Mouse (Mus musculus): ENCODE measurements around the gene Enpp7. TPM values are rescaled to one million over a fixed set of nuclear protein-coding genes. Genes with fewer than 3 reads are reported as not detected.
A peak's percentile ranks its signal among the peaks of the same experiment; 100 is the strongest.

Gene Enpp7
- polyA plus RNA-seq, 2 experiments: not detected

DNA sequence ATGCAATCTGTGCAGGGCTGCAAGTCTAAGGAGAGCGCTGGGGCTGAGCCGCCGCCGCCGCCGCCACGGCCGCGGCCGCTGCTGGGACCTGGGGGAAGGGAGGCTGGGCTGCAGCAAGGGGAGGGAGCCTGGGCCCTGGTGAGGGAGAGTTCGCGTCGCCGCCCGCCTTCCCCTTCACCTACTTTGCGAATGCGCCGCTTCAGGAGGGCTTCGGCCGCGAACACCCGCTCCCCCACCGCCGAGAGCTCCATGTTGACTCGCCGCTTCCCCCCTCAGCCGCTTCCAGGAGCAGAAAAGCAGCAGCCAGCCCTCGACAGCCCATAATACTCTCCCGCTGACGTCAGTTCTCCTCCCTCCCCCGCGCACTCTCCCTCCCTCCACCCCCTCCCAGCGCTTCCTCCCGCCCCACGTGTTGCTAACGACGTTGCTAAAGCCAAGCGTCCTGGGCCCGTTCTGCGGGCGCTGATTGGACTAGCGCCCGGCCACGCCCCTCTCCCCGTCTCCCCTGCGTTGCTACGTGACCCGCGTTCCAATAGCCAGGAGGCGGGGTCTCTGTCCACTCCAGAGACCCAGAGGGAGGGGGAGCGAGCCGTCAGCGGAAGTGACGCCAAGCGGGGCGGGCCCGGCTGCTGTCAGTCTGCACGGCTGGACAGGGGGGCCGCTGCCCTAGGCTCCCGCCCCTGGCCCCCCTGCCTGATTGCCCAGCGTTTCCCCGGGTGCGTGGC lies 52.8 kb downstream of the Enpp7 start, which contains the start of gene Cbx8:
Gene Cbx8 (minus strand): TSS at position 370 of the 725 bp plus-strand sequence.
- no peak within 1 kb of the TSS for H3K27ac ChIP-seq
- peaks cover 0 to 8% of the 10 kb centered on the region in 2 experiments; a peak in 2 of 4 replicates for H3K4me1 ChIP-seq (replicated peaks; ENCODE audit: control insufficient read depth in 2 of 2, insufficient read depth in 2 of 2, low read length in 1 of 2)

DNA sequence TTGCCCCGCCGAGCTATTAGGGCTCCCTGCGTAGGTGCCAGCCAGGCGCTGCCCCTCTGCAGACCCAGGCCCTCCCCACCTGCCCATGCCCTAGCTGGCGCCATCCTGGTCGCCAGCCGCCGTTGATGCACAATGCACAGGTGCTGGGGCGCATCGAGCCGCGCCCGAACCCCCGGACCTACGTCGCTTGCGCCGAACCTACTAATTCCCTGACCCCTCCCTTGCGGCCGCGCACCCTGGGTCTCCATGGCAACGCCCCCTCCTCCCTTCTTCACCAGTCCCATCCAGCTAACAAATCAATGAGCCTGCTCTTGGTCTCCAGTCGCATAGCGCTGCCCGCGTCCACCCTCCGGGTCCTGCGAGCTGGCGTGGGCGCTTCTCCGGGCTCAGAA lies 53.3 kb downstream of the Enpp7 start:
- Histone ChIP-seq H3K36me3 (replicated peaks; ENCODE audit: control insufficient read depth, insufficient read depth, low read depth) (peaks cover 3% of the 10 kb centered on the region; the same call in 1 of the 2 replicates), H3K27me3 (ENCODE audit: control insufficient read depth, insufficient read depth, low read length) (peaks cover 94% of the 10 kb centered on the region), H3K4me2 (ENCODE audit: low read depth) (peak overlapping the region; percentile 82), H3K9me3 (ENCODE audit: control insufficient read depth, low read length) (no peaks in the 10 kb centered on the region), H3K27ac (no peak overlapping the region), H3K4me3 (ENCODE audit: insufficient read depth in 1 of 2, low read depth in 2 of 2, low read length in 2 of 2) (peak overlapping the region; percentile 49 to 63), H3K9ac (replicated peaks) (no peak overlapping the region), H3K4me1 (replicated peaks; ENCODE audit: control insufficient read depth in 2 of 2, insufficient read depth in 2 of 2, low read length in 1 of 2) (peaks cover 0 to 8% of the 10 kb centered on the region in 2 experiments; a peak in 2 of 4 replicates)
- under 1% methylated on average over 31 of the region's 31 CpGs for WGBS (ENCODE audit: insufficient replicate concordance)
- DNase-seq (ENCODE audit: low read depth in 3 of 3, low spot score in 3 of 3): no peak
- TF ChIP-seq EP300 (IDR thresholded peaks at IDR 0.05; ENCODE audit: low read depth): no peak
- no peak for TF ChIP-seq CTCF (IDR thresholded peaks at IDR 0.05; ENCODE audit: low read depth)
- ATAC-seq (ENCODE audit: insufficient read depth): peak; percentile 40

More for the DNA sequence above, 52.8 kb downstream of the Enpp7 start, which contains the start of gene Cbx8:
- H3K9ac ChIP-seq (replicated peaks): peak within 1 kb of the TSS; percentile 58
- H3K27me3 ChIP-seq (ENCODE audit: control insufficient read depth, insufficient read depth, low read length): peaks cover 94% of the 10 kb centered on the region
- DNase-seq (ENCODE audit: low read depth in 3 of 3, low spot score in 3 of 3): peak; percentile 89 to 91 (median 89)
- 1% methylated on average over 61 of the region's 63 CpGs for WGBS (ENCODE audit: insufficient replicate concordance)
- TF ChIP-seq CTCF (IDR thresholded peaks at IDR 0.05; ENCODE audit: low read depth) (no peak), EP300 (IDR thresholded peaks at IDR 0.05; ENCODE audit: low read depth) (no peak)
- peaks cover 3% of the 10 kb centered on the region; the same call in 1 of the 2 replicates for H3K36me3 ChIP-seq (replicated peaks; ENCODE audit: control insufficient read depth, insufficient read depth, low read depth)
- peak; percentile 90 for ATAC-seq (ENCODE audit: insufficient read depth)
- peak within 1 kb of the TSS; percentile 82 for H3K4me2 ChIP-seq (ENCODE audit: low read depth)
- H3K9me3 ChIP-seq (ENCODE audit: control insufficient read depth, low read length): no peaks in the 10 kb centered on the region
- peak within 1 kb of the TSS; percentile 63 to 72 for H3K4me3 ChIP-seq (ENCODE audit: insufficient read depth in 1 of 2, low read depth in 2 of 2, low read length in 2 of 2)

DNA sequence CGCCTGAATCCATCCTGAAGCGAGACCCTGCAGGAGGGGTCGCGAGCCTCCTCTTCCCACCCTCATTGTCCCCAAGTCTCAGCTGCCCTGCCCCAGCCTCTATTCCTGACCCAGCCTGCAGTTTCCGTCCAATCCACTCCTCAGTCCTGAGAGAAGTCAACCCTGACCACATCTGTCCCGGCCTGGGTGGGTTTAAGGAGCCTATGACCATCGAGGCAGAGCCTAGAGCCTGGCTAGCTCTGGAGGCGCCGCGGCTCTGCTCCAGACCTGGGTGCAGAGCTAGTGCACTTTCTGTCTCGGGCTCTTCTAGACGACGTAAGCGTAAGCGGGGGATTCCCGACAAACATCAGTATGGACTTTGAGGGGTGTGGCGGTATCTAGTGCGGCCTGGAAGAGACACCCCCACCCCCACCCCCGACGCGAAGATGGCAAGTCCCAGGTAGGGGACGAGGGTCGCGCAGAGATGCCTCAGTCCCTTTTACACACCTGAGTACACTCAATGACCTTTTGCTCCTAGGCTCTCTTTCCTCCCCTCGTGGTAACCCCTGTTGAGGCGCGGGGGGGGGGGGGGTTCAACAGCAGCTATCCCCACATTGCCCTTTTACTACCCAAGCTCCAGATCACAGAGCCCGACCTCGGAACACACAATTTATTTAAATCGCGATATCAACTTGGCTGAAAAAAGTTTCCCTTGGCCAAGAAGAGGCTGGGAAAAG lies 53.9 kb downstream of the Enpp7 start:
- Histone ChIP-seq H3K27ac (no peak overlapping the region), H3K27me3 (ENCODE audit: control insufficient read depth, insufficient read depth, low read length) (peaks cover 94% of the 10 kb centered on the region), H3K9ac (replicated peaks) (no peak overlapping the region), H3K4me2 (ENCODE audit: low read depth) (peak overlapping the region; percentile 82), H3K4me1 (replicated peaks; ENCODE audit: control insufficient read depth in 2 of 2, insufficient read depth in 2 of 2, low read length in 1 of 2) (peaks cover 3 to 8% of the 10 kb centered on the region in 2 experiments; a peak in 3 of 4 replicates), H3K4me3 (ENCODE audit: insufficient read depth in 1 of 2, low read depth in 2 of 2, low read length in 2 of 2) (peak overlapping the region in 1 of 2 experiments; percentile 63; a peak in 3 of 4 replicates), H3K9me3 (ENCODE audit: control insufficient read depth, low read length) (no peaks in the 10 kb centered on the region), H3K36me3 (replicated peaks; ENCODE audit: control insufficient read depth, insufficient read depth, low read depth) (peaks cover 3% of the 10 kb centered on the region; the same call in 1 of the 2 replicates)
- DNase-seq (ENCODE audit: low read depth in 3 of 3, low spot score in 3 of 3) (no peak), ATAC-seq (ENCODE audit: insufficient read depth) (no peak)
- 2% methylated on average over 31 of the region's 31 CpGs for WGBS (ENCODE audit: insufficient replicate concordance)
- TF ChIP-seq CTCF (IDR thresholded peaks at IDR 0.05; ENCODE audit: low read depth): no peak
- no peak for TF ChIP-seq EP300 (IDR thresholded peaks at IDR 0.05; ENCODE audit: low read depth)

Other genes starting within 250 kb of the Enpp7 start
- gene Rbfox3, start 76.6 kb upstream of the Enpp7 start, polyA plus RNA-seq (2012; rRNA removed): 0.17 and 0.18 TPM in 2 replicates
- gene Rbfox3, start 76.6 kb upstream of the Enpp7 start, polyA plus RNA-seq (2014; fragmentation: Nextera tagmentation; extraction: Ambion mirVana): 0.08 and 0.14 TPM in 2 replicates
- 1.4 and 1.7 TPM in 2 replicates for gene Cbx2, start 34.8 kb downstream of the Enpp7 start, polyA plus RNA-seq (2012; rRNA removed)
- 1.8 and 2.4 TPM in 2 replicates for gene Cbx2, start 34.8 kb downstream of the Enpp7 start, polyA plus RNA-seq (2014; fragmentation: Nextera tagmentation; extraction: Ambion mirVana)
- 0.64 and 0.95 TPM in 2 replicates for gene Cbx8, start 52.8 kb downstream of the Enpp7 start, polyA plus RNA-seq (2012; rRNA removed)
- 1.6 and 2.1 TPM in 2 replicates for gene Cbx8, start 52.8 kb downstream of the Enpp7 start, polyA plus RNA-seq (2014; fragmentation: Nextera tagmentation; extraction: Ambion mirVana)
- gene Cbx4, start 98.0 kb downstream of the Enpp7 start, polyA plus RNA-seq (2012; rRNA removed): 1.8 and 3.3 TPM in 2 replicates
- 1.6 and 2.0 TPM in 2 replicates for gene Cbx4, start 98.0 kb downstream of the Enpp7 start, polyA plus RNA-seq (2014; fragmentation: Nextera tagmentation; extraction: Ambion mirVana)
- 0.92 and 1.0 TPM in 2 replicates for gene Tbc1d16, start 240.3 kb downstream of the Enpp7 start, polyA plus RNA-seq (2012; rRNA removed)
- 0.58 and 0.76 TPM in 2 replicates for gene Tbc1d16, start 240.3 kb downstream of the Enpp7 start, polyA plus RNA-seq (2014; fragmentation: Nextera tagmentation; extraction: Ambion mirVana)
- 0.42 and 0.59 TPM in 2 replicates for gene Ccdc40, start 240.4 kb downstream of the Enpp7 start, polyA plus RNA-seq (2012; rRNA removed)
- gene Ccdc40, start 240.4 kb downstream of the Enpp7 start, polyA plus RNA-seq (2014; fragmentation: Nextera tagmentation; extraction: Ambion mirVana): 0.29 and 0.42 TPM in 2 replicates